Mouse (Mus musculus): ENCODE data around the gene Arl10. TPM values are rescaled to one million over a fixed set of nuclear protein-coding genes. Genes with fewer than 3 reads are reported as not detected.
"Not testable (repeated sequence)": the region's sequence is repeated elsewhere in the genome, so short reads cannot be mapped to it uniquely, and the experiment has no call there.

Arl10 gene
- polyA plus RNA-seq, 1 experiment from 2014 or later: 28.2 TPM

- H3K9ac ChIP-seq: peak within 1 kb of the TSS; percentile 74
- H3K4me1 ChIP-seq (ENCODE audit: insufficient read depth): no peaks in the 10 kb centered on the region
- H3K9me3 ChIP-seq (ENCODE audit: low read depth, low read length): no peaks in the 10 kb centered on the region
- under 1% methylated on average over 66 of the region's 66 CpGs for whole genome bisulfite sequencing
- DNase-seq: peak; percentile 92
- no peaks in the 10 kb centered on the region for H3K27me3 ChIP-seq (ENCODE audit: insufficient read depth, low read length)
- no peaks in the 10 kb centered on the region for H3K36me3 ChIP-seq (ENCODE audit: insufficient read depth)
- peak; percentile 80 for ATAC-seq (ENCODE audit: insufficient read depth)
- no peak for TF ChIP-seq CTCF (IDR thresholded peaks at IDR 0.05; ENCODE audit: low read depth)
- H3K27ac ChIP-seq (ENCODE audit: low read depth): peak within 1 kb of the TSS; percentile 69
- H3K4me2 ChIP-seq: peak within 1 kb of the TSS; percentile 98
- peak within 1 kb of the TSS; percentile 73 for H3K4me3 ChIP-seq (ENCODE audit: low read depth, low read length)
These were observed 36.3 kb downstream of the Arl10 start, which contains the start of gene Cltb for GRCm38 (mm10) chr13:54610972-54611754. Gene Cltb, minus strand, starts transcription at chr13:54611344.

GRCm38 (mm10) chr13:54613141-54613540 is 38.3 kb downstream of the Arl10 start:
- not testable (repeated sequence) for H3K27ac ChIP-seq (ENCODE audit: low read depth); H3K4me3 ChIP-seq (ENCODE audit: low read depth, low read length); DNase-seq; H3K36me3 ChIP-seq (ENCODE audit: insufficient read depth); ATAC-seq (ENCODE audit: insufficient read depth); H3K4me2 ChIP-seq; H3K9me3 ChIP-seq (ENCODE audit: low read depth, low read length); H3K9ac ChIP-seq; H3K4me1 ChIP-seq (ENCODE audit: insufficient read depth); H3K27me3 ChIP-seq (ENCODE audit: insufficient read depth, low read length)
- 84% methylated on average over 8 of the region's 8 CpGs for WGBS

GRCm38 (mm10) chr13:54616307-54616706 is 41.5 kb downstream of the Arl10 start:
- Histone ChIP-seq H3K9ac (no peak overlapping the region), H3K4me3 (ENCODE audit: low read depth, low read length) (no peak overlapping the region), H3K9me3 (ENCODE audit: low read depth, low read length) (no peaks in the 10 kb centered on the region), H3K27ac (ENCODE audit: low read depth) (no peak overlapping the region), H3K4me1 (ENCODE audit: insufficient read depth) (no peaks in the 10 kb centered on the region), H3K4me2 (no peak overlapping the region), H3K36me3 (ENCODE audit: insufficient read depth) (no peaks in the 10 kb centered on the region), H3K27me3 (ENCODE audit: insufficient read depth, low read length) (no peaks in the 10 kb centered on the region)
- no peak for DNase-seq
- no peak for TF ChIP-seq CTCF (IDR thresholded peaks at IDR 0.05; ENCODE audit: low read depth)
- no peak for ATAC-seq (ENCODE audit: insufficient read depth)
- WGBS: 74% methylated on average over 8 of the region's 8 CpGs

- no peak overlapping the region for H3K9ac ChIP-seq
- H3K4me3 ChIP-seq (ENCODE audit: low read depth, low read length): no peak overlapping the region
- H3K27me3 ChIP-seq (ENCODE audit: insufficient read depth, low read length): no peaks in the 10 kb centered on the region
- no peak overlapping the region for H3K27ac ChIP-seq (ENCODE audit: low read depth)
- peak; percentile 4 for DNase-seq
- TF ChIP-seq CTCF (IDR thresholded peaks at IDR 0.05; ENCODE audit: low read depth): 0 out of 2 replicates have a peak, but pooled peaks have one; percentile 25
- H3K36me3 ChIP-seq (ENCODE audit: insufficient read depth): no peaks in the 10 kb centered on the region
- no peak overlapping the region for H3K4me2 ChIP-seq
- no peak for ATAC-seq (ENCODE audit: insufficient read depth)
- no peaks in the 10 kb centered on the region for H3K9me3 ChIP-seq (ENCODE audit: low read depth, low read length)
- no peaks in the 10 kb centered on the region for H3K4me1 ChIP-seq (ENCODE audit: insufficient read depth)
- 60% methylated on average over 6 of the region's 6 CpGs for WGBS
These were observed 42.2 kb downstream of the Arl10 start for GRCm38 (mm10) chr13:54616998-54617397.

- H3K27ac ChIP-seq (ENCODE audit: low read depth): peak within 1 kb of the TSS; percentile 88
- peak; percentile 98 for ATAC-seq (ENCODE audit: insufficient read depth)
- no peaks in the 10 kb centered on the region for H3K27me3 ChIP-seq (ENCODE audit: insufficient read depth, low read length)
- H3K4me1 ChIP-seq (ENCODE audit: insufficient read depth): 0 out of 2 replicates have a peak, but pooled peaks cover 3% of the 10 kb centered on the region
- peak; percentile 99 for DNase-seq
- H3K9ac ChIP-seq: peak within 1 kb of the TSS; percentile 94
- H3K4me2 ChIP-seq: peak within 1 kb of the TSS; percentile 90
- peak within 1 kb of the TSS; percentile 97 for H3K4me3 ChIP-seq (ENCODE audit: low read depth, low read length)
- H3K36me3 ChIP-seq (ENCODE audit: insufficient read depth): peaks cover 3% of the 10 kb centered on the region; the same call in 1 of the 2 replicates
- WGBS: 9% methylated on average over 44 of the region's 44 CpGs
- no peaks in the 10 kb centered on the region for H3K9me3 ChIP-seq (ENCODE audit: low read depth, low read length)
- TF ChIP-seq CTCF (IDR thresholded peaks at IDR 0.05; ENCODE audit: low read depth): peak; percentile 97
These were observed 46.5 kb downstream of the Arl10 start, which contains the start of gene Faf2 for GRCm38 (mm10) chr13:54621155-54621932. Gene Faf2, plus strand, starts transcription at chr13:54621784.

- TF ChIP-seq CTCF (IDR thresholded peaks at IDR 0.05; ENCODE audit: low read depth): no peak
These were observed 47.2 kb downstream of the Arl10 start for GRCm38 (mm10) chr13:54621960-54622521.

More at GRCm38 (mm10) chr13:54621960-54622521, 47.2 kb downstream of the Arl10 start:
- WGBS: 1% methylated on average over 27 of the region's 27 CpGs
- Histone ChIP-seq H3K4me2 (peak overlapping the region; percentile 90), H3K36me3 (ENCODE audit: insufficient read depth) (peaks cover 3% of the 10 kb centered on the region; the same call in 1 of the 2 replicates), H3K4me1 (ENCODE audit: insufficient read depth) (0 out of 2 replicates have a peak, but pooled peaks cover 3% of the 10 kb centered on the region), H3K9ac (peak overlapping the region; percentile 94), H3K27ac (ENCODE audit: low read depth) (peak overlapping the region; percentile 88), H3K27me3 (ENCODE audit: insufficient read depth, low read length) (no peaks in the 10 kb centered on the region), H3K9me3 (ENCODE audit: low read depth, low read length) (no peaks in the 10 kb centered on the region), H3K4me3 (ENCODE audit: low read depth, low read length) (peak overlapping the region; percentile 97)
- DNase-seq (peak; percentile 24), ATAC-seq (ENCODE audit: insufficient read depth) (peak; percentile 67)

Measured in lung, embryonic 14.5 days (tissue).